Mouse (Mus musculus) bone marrow, adult 2 months (tissue): Measurements from ENCODE around the gene Mybph.

Experiments
- CTCF ChIP-seq: fragments of 200-500 bp; IDR thresholded peaks from 2 replicates; pipeline ENCODE4 v1.5.1; 2011; ENCODE audit warnings: low read length, control low read depth; ENCODE audit not compliant: control insufficient read depth, insufficient read depth
- POLR2A ChIP-seq: fragments of 200-500 bp; IDR thresholded peaks from 2 replicates; pipeline ENCODE4 v1.6.1; 2011; ENCODE audit warnings: low read depth, mild to moderate bottlenecking, control low read depth, low read length, borderline replicate concordance; ENCODE audit not compliant: control insufficient read depth

DNA sequence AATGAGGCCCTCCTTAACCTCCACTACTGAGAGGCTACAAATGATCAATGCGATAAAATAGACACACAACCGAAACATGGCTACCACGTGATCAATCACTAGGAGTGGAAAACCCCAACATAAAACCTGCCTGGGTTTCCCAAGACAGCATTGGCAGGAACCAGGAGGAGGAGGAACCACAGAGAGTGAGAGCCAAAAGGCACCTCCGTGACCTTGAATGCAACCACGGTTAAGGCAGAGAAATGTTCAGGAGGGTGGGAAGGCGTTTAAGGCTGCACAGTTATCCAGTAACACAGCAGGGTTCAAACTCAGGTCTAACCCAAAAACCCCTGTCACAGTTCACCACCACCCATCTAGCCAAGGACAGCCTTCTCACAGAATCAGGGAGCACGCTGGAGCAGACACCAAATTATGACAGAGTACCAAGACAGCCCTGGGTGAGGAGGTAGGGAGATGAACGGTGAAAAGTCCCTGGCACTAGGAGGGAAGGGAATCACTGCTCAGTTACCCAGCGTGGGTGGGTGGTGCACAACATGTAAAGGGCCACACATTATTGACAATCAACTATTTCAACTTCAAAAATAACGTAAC is 37.5 kb downstream of the Mybph start:
- no peak for TF ChIP-seq POLR2A
- no peak for TF ChIP-seq CTCF
